Mouse (Mus musculus): ENCODE data around the gene Rassf2.

Gene Rassf2

GRCm38 (mm10) chr2:132004495-132005136 is 25.4 kb downstream of the Rassf2 start:
- peak; percentile 39 for DNase-seq

GRCm38 (mm10) chr2:132003916-132004315 is 26.1 kb downstream of the Rassf2 start:
- no peak for DNase-seq

- no peak for DNase-seq
Measured at GRCm38 (mm10) chr2:132001696-132002334, 28.2 kb downstream of the Rassf2 start.

GRCm38 (mm10) chr2:131997356-131997755 is 32.7 kb downstream of the Rassf2 start:
- no peak for DNase-seq

- no peak for DNase-seq
Measured at GRCm38 (mm10) chr2:131996369-131996768, 33.7 kb downstream of the Rassf2 start.

- no peak for DNase-seq
Measured at GRCm38 (mm10) chr2:131995742-131996141, 34.3 kb downstream of the Rassf2 start.

DNA sequence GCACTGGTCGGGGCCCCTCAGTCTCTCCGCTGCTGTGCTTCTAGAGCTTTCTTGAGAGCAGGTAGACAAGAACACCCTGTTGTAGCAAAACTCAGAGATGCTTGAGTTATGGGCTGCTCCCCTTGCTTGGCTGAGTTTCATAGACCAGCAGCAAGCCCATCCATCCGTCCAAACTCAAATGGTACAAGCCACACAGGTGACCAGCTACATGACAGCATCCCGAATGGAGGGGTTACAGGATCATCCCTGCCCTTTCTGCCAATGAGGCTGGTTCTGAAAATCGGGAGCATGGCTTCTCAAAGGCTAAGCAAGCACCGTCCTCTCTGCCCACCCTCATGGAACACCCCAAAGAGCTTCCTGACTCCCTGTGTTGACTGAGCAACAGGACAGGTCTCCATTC is 35.1 kb downstream of the Rassf2 start:
- no peak for DNase-seq

- no peak for DNase-seq
Measured at GRCm38 (mm10) chr2:131993563-131994088, 36.4 kb downstream of the Rassf2 start.

GRCm38 (mm10) chr2:131993151-131993550 is 36.9 kb downstream of the Rassf2 start:
- no peak for DNase-seq

DNA sequence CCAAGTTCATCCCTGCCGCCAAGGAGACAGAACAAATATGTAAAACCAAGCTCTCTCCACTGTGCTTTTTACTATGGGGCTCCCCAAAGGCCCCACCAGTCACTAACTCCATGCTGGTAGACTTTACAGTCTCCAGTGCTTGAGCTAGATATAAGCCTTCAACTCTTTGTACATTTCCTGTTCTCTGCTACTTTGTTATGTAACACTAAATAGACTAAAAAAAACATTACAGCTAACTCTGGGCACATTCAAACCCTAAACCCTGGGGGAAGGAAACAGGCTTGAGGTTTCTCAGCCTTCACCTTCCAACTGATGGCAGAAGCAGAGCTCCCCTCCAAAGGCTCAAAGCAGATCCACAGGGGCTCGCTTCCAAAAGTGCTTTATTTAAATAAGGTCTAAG is 37.6 kb downstream of the Rassf2 start:
- no peak for DNase-seq

GRCm38 (mm10) chr2:131988550-131988949 is 41.5 kb downstream of the Rassf2 start:
- no peak for DNase-seq

DNA sequence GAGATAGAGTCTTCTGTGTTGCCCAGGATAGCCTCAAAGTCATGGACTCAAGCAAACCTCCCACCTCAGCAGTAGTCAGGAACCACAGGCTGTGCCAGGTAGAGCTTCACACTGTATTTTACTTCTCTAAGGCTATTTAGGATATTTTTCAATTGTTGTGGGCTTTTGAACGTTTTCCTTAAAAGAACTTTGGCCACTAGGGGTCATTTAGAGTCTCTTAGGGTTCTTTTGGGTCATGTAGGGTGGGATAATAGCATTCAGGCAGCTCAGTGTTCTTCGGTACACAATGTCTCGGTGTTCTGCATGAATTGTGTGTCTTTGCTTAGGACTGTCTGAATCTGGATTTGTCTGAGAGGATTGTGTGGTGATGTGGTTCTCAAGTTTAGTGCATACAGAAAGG is 42.1 kb downstream of the Rassf2 start:
- DNase-seq = no peak

- peak; percentile 76 for DNase-seq
Measured at GRCm38 (mm10) chr2:131982546-131983196, 47.4 kb downstream of the Rassf2 start.

DNA sequence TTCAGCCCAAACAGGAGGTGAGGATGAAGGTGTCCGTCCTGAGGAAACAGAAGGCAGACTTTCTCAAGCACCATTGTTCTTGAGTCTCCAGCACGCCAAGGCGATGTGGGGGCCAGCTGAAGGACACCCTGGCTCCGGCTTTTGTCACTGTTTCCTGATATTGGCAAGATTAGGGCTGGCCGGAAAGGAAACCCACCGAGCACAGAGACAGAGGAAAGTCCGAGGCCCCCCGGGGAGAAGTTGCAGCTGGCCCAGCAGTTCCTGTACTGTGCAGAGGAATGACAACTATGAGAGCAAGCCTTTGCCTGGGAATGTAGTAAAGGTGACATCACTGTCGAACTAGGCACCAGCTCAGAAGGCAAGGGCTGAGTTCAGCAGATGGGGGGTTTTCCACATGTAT is 49.2 kb downstream of the Rassf2 start:
- no peak for DNase-seq

- no peak for DNase-seq
Measured at GRCm38 (mm10) chr2:131976663-131977062, 53.4 kb downstream of the Rassf2 start.

GRCm38 (mm10) chr2:131971098-131971497 is 59.0 kb downstream of the Rassf2 start:
- no peak for DNase-seq

GRCm38 (mm10) chr2:131970597-131970996 is 59.5 kb downstream of the Rassf2 start:
- no peak for DNase-seq

- no peak for DNase-seq
Measured at GRCm38 (mm10) chr2:131961671-131962070, 68.4 kb downstream of the Rassf2 start.

DNA sequence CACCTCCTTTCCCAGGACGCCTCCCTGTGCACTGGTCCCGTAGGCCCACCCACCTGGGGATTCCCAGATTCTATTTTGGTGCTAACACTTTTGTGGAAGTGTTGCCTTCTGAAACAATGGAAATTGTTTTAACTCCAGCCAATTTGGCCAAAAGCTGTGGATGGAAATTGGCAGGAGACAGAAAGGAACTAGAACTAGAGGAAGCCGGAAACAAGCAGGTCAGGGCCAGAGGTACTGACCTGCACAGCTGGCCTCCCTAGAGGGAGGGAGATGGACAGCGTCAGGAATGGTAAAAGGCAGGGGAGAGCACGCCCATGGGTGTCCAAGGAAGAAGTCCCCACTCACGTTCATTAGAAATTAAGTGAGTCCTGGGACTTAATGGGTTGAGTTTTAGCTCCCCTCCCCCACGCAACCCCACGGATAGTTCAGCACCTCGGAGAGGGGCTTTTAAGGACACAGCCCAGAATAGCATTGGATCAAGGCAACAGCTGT is 72.3 kb downstream of the Rassf2 start:
- no peak for DNase-seq

- no peak for DNase-seq
Measured at GRCm38 (mm10) chr2:131956336-131957256, 73.5 kb downstream of the Rassf2 start.

DNA sequence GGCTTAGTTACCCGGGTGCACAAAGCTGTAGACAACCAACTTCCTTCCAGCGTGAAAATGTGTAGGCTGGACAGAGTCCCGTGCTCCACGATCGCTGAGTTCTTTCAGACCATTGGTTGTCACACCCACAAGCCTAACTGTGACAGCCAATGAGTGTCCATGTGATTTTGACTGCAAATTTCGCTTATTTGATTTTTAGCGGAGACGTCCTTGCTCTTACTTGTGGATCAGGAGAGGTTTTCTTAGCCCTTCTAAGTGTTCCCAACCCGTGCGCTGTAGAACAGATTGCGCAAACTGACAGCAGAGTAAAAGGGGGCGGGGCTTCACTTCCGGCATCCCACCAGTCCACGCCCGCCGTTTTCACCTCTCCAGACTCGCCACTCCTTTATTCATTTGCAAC is 74.8 kb downstream of the Rassf2 start:
- peak; percentile 70 for DNase-seq

- DNase-seq = peak; percentile 27
Measured at GRCm38 (mm10) chr2:131954835-131955234, 75.2 kb downstream of the Rassf2 start.

- no peak for DNase-seq
Measured at GRCm38 (mm10) chr2:131953711-131954110, 76.3 kb downstream of the Rassf2 start.
